Mouse (Mus musculus): ENCODE results near the gene Gpr88. TPM values are rescaled to one million over a fixed set of nuclear protein-coding genes. Genes with fewer than 3 reads are reported as not detected.

Gpr88 gene
- total RNA-seq (2015; ENCODE audit: low replicate concordance) (not detected in 2 replicates), total RNA-seq (2017; ENCODE audit: low replicate concordance) (not detected in 2 replicates)

DNA sequence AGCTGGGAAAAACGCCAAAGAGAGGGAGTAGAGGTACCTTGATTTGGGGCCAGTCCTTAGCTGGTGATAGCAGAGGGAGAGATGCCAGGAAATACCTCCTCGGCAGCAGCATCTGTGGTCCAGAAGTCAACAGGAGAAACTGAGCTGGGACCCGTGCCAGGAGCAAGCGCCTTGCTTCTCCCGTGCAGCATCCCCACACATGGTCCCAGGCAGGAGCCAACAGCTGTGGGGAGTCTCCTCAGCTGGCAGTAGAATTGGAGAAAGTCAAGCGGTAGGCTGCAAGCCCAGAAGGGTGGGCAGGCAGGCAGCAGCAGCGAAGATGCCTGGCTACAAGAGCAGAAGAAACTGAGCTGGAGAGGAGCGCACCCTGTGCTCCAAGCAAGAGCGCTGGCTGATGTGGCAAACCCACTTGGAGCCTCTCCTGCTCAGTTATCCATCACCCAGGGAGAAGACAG, at the start of gene Gpr88:
Gene Gpr88 (minus strand): TSS at position 427 of the 455 bp plus-strand sequence.
- ATAC-seq (replicated peaks; ENCODE audit: low FRiP score, poor library complexity, severe bottlenecking): no peak

DNA sequence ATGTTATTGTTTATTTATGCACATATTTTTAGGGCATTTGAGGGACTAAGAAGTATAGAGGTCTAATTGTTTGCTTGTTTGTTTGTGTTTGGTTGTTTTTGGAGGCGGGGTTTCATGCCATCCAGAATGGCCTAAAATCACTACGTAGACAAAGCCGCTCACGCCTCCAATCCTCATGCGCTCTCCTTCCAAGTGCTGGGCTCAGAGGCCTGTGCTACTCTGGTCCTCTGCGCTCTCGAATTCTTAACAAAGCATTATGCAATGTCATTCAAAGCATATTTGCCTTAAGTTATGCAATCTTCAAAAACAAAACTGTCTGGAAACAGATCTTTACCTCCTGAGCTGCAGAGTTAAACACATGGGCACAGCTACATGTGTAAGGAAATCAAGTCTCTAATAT, 49.3 kb upstream of the Gpr88 start:
- no peak for ATAC-seq (replicated peaks; ENCODE audit: low FRiP score, poor library complexity, severe bottlenecking)

DNA sequence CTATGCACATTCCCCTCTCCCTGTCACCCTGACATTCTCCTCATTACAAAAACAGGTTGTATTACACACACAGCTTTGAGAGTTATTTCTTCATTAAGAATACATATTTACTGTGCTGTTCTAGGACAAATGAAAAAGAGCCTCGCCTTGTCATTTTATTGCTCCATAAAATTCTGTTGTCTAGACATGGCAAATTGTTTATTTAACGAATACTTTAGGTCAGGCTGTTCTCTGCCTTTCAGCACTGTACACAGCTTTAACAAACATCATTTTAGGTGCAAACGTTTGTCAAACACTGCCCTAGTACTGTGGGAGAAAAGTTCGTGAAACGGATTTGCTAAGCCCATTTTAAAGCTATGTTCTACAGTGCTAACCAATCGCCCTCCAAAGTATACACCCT, 48.5 kb upstream of the Gpr88 start:
- no peak for ATAC-seq (replicated peaks; ENCODE audit: low FRiP score, poor library complexity, severe bottlenecking)

DNA sequence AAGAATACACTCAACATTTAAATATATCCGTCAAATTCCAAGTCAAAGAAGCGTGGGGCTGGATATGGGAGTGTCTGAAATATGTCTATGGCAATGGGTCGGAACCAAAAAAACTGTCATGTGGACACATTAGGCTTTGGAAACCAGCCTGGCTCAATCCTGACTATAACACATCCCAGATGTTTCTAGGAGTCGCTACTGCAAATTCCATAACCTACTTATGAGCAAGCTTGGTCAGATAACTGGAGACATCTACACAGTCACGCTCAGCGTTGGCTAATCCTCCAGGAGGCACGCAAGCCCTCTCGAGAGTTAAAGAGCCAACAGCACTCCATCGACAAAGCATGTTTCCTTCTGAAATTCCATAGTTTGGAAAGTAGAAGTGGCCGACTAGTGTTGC, 45.4 kb upstream of the Gpr88 start:
- ATAC-seq (replicated peaks; ENCODE audit: low FRiP score, poor library complexity, severe bottlenecking): no peak

DNA sequence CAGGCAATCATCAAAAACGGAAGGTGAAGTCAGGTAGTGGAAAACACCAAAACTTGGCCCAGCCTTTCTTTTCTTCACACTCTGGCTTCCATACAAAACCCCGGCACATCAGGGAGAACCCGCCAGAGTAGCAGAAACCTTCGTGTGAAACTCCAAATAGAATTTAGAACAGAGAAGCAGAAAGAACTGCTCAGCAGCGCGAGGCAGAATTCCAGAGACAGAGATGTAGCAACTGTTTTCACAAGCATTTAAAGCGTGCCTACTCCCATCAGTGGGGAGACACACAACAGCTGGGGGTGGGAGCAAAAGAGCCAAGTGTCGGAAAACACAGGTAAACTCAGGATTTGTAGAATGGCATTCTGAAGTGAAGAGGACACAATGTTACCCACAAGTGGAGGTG, 44.7 kb upstream of the Gpr88 start:
- ATAC-seq (replicated peaks; ENCODE audit: low FRiP score, poor library complexity, severe bottlenecking): no peak

DNA sequence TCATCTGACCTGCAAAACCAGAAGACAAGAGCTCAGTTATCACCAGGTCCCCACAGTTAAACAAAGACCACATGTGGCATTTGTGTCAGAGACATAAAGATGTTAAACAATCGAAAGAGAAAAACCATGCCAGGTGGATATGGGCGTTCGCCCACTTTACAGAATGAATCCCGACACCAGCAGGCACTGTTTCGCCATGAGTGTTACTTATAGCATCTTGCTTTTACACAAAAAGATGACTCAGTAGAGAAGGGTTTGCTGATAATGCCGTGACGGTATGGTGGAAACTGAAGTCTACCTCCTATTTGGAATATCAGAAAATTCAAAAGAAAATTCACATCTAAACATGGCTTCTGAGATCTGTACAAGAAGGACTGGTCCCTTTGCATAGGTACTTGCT, 43.9 kb upstream of the Gpr88 start:
- ATAC-seq (replicated peaks; ENCODE audit: low FRiP score, poor library complexity, severe bottlenecking): no peak

DNA sequence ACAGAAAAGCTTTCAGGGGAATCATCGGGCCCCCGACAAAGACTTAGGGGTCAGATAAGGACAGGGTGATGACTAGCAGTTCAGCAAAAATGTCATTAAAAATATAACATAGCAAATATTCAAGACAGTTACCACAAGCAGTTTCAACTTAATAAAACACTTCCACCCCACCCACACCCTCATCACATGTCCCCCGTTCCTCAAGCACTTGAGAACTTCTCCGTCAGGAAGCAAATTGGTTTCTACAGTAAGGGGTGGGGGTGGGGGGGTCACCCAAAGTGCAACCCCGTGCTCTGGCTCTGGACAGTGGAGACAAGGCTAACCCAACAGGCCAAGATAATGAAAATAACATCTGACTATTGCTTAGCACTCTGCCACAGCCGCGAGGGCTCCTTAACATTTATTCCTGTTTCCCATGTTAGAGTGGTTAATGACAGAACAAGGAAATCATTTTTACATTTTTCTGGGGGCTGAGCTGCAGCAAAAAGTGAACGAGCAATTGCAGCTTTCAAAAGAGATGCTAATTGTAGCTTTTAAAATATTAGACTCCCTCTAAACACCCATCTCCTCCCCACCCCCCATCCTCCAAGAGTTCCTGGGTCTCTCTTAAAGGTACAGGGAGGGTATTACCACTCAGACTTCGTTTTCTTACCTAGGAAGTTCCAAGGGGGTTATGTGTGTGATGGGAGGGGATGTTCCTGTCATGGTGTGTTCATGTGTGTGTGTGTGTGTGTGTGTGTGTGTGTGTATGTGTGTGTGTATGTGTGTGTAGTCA, 36.9 kb upstream of the Gpr88 start:
- ATAC-seq (replicated peaks; ENCODE audit: low FRiP score, poor library complexity, severe bottlenecking): no peak

DNA sequence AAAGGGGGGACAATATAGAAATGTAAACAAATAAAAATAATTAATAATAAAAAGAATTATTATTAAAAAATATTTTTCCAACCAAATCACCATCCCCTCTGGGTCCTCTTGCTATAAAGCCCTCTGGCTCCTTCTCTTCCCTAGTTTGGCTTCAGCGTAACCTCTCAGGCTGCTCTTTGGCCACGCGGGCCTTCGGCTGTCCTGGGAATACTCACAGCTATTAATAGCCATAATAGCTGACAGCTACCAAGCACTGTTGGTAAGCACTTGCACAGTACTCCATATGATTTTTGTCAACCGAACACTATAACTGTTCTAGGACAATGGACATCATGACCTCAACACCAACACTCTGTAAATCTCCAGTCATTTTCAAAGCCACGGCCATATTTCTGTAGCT, 35.5 kb upstream of the Gpr88 start:
- ATAC-seq (replicated peaks; ENCODE audit: low FRiP score, poor library complexity, severe bottlenecking): no peak

DNA sequence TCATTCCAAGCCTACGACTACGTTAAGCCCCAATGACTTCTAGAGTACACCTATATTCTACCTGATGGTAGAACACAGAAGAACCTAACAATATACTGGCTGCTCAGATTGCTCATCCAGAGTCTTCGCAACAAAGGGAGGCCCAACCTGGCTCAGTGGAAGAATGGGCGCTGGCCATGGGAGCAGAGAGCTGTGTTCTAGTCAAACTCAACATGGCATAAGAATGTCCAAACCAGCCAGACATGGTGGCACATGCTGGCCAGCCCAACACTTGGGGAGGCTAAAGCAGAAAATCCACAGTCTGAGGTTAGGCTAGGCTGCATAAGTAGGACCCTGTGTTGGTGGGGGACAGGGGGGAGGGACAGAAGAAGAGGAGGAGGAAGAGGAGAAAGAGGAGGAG, 31.4 kb upstream of the Gpr88 start:
- ATAC-seq (replicated peaks; ENCODE audit: low FRiP score, poor library complexity, severe bottlenecking): no peak

DNA sequence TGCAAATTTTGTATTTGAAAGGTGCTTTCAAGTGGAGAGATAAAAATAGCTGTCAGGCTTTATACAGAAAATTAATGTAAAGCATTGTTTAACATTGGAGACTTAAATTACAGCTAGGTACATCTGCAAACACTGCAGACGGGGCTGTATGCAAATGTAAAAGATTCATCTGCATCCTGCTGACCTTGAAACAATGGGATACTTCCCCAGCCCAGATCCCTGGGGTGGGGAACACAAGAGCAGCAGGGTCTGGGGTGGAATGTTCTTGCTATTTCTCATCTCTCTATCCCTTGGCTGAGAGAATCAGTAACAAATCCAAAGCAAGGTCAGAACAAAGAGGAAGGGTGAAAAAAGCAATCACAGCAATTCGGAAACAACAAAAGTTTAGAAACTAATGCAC, 30.7 kb upstream of the Gpr88 start:
- no peak for ATAC-seq (replicated peaks; ENCODE audit: low FRiP score, poor library complexity, severe bottlenecking)

DNA sequence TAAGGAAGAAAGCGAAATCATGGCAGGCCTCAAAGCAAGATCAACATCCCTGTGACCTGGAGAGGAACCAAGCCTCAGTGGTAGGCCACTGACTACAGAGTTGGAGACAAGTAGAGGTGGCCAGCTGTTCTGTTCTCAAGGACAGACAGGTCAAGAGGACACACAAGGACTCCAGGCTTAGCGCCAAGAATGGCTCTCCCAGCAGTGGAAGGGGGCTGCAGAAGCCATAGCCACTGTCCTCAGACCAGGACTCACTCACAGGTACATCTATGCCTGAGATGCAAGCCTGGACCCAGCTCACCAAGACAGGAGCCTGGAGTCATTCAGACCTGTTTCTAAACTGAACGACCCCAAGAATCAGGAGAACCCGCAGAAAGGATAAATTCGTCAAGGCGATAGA, 28.4 kb upstream of the Gpr88 start:
- ATAC-seq (replicated peaks; ENCODE audit: low FRiP score, poor library complexity, severe bottlenecking): no peak

DNA sequence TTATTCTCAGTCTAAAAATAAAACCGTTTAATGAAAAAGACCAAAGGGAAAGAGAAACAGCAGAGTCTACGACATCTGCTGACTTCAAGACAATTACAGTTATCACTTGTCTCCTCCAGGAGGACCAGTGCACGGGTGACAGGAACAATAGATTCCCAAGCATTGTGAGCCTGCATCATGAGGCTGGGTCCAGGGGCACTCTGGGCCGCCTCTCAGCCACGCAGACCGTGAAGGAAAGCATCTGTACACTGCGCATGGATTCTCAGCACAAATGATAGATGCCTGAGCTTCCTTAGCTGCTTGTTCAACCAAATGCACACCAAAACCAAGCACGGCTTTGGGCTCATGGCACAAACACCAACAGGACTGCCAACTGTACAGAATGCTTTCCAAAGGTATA, 23.8 kb upstream of the Gpr88 start:
- ATAC-seq (replicated peaks; ENCODE audit: low FRiP score, poor library complexity, severe bottlenecking): no peak

DNA sequence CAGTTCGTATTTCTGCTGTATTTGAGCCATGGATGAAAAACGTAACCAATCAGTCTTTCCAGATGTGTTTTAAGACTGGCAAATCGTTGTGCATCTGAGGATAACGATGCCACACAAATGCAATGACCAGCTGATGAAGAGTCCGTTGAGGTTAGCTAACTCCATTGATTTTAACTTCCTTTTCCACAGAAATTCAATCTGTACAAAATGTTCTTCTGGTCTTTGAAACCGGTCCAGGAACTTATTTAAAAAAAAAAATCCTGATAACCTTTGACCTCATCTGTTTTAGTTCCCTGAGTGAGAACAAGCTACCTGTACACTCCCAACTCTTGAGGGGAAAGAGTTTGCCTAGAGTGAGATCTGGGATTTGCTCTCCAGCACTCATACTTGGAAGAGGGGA, 18.4 kb upstream of the Gpr88 start:
- no peak for ATAC-seq (replicated peaks; ENCODE audit: low FRiP score, poor library complexity, severe bottlenecking)

DNA sequence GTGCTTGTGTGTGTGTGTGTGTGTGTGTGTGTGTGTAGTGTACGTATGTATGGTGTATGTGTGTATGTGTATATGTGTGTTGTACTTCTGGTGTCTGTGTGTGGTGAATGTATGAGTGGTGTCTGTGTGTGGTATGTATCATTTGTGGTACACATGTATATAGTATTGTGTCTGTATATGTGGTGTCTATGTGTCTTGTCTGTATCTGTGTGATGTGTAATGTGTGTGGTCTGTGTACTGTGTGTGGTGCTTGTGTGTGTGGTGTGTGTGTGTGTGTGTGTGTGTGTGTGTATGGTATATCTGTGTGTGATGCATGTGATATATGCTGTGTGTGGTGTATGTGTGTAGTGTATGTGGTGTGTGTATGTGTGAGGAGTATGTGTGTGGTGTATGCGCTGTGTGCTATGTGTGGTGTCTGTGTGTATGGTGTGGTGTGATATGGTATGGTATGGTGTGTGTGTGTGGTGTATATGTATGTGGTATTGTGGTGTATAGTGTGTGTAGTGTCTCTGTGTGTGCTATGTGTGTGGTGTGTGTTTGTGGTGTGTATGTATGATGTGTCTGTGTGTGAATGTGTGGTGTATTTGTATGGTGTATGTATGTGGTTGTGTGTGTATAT, 13.8 kb upstream of the Gpr88 start:
- no peak for ATAC-seq (replicated peaks; ENCODE audit: low FRiP score, poor library complexity, severe bottlenecking)

DNA sequence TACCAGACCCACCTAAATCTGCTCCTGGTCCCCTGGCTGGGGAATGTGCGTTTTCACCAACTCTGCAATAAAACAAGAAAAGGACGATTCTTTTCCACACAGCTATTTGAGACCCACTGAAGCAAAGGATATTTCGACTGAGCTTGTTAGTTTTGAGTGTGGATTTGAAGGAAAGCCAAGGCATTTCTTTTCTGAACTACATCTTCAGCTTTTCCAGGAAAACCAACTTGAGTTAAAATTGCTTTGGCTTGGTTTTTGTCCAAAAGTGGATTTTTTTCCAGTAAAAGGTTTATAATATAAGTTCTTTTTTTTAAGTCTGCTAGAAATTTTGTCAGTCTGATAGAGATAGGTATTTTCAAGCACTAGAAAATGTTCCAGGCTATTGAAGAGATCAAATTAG, 13.1 kb upstream of the Gpr88 start:
- no peak for ATAC-seq (replicated peaks; ENCODE audit: low FRiP score, poor library complexity, severe bottlenecking)

DNA sequence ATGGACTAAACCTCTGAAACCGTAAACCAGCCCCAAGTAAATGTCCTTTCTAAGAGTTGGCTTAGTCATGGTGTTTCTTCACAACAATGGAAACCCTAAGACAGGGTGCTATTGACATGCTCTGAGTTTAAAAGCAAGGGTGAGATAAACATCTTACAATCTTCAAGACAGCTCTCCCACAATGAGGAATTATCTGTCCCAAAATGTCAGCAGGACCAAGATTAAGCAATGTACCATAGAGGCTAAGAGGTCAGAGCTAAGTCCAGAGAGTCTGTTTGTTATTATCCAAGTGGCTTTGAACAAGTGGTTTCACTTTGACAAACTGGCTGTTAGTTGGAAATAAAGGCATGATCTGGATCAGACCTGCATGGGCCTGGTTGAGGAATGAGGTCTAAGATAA, 10.7 kb upstream of the Gpr88 start:
- ATAC-seq (replicated peaks; ENCODE audit: low FRiP score, poor library complexity, severe bottlenecking): no peak

DNA sequence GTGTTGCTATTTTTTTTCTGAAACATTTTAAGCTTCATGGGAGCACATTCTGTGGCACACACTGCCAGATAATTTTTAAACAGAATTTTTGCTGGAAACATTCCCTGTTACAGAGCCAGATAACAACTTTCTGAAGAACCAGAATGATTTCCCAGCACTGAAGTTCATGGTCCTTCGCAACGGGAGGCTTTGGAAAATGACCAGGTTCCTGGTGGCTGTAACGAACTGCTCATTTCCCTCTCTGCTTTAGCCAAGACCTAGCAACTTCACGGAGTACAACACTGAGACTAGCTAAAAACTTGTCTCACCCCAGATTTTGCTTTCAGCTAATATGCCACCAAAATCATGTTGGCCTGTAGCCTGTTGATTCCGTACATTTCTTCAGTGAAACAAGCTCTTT, 9.8 kb upstream of the Gpr88 start:
- ATAC-seq (replicated peaks; ENCODE audit: low FRiP score, poor library complexity, severe bottlenecking): no peak

DNA sequence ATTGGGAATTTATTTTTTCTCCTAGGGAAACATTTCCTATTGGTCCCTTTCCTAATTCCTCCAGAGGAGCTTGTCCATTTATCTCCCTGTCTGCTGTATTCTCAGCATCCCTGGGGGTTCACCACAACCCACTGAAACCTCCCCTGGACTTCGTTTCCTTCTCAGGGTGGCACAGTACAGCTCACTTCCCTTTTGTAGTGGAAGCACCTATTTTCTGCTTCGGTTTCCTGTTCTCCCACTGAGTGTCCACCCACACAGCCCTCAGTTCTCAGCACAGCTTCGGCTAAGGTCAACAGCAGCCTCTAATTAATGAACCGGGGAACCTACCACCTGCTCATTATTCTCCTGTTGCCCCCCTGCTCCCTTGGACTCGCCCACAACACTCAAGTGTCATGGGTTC, 2.8 kb upstream of the Gpr88 start:
- no peak for ATAC-seq (replicated peaks; ENCODE audit: low FRiP score, poor library complexity, severe bottlenecking)

DNA sequence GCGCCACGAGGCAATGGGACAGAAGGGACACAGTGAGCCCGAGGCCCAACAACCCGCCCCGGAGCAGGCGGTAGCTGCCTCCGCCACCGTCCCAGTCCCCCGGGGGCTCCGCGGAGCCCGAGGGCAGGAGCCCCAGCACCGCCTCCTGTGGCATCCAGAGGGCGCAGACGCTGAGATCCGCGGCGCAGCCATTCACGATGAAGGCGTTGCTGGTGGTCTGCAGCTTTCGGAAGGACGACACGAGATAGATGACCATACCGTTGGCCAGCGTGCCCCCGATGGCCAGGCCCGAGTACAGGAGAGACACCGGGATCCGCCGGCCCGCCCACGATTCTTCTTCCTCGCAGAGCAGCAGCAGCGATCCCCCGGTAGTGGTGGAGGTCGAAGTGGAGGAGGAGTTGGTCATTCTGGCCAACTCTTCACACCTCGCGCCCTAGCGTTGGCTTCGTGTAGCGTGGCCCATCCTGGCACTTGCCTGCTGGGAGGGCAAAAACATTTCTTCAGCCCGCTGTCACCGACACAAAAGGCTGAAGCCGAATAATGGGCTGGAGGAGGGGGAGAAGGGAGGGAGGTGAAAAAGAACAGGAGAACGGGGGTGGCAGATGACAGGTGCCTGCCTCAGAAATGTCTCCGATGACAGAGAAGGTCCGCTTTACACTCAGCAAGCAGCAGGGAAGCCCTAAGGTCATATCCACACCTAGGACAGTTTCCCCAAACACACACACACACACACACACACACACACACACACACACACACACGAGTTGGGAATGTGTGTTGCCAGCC, 855 bp downstream of the Gpr88 start:
- no peak for ATAC-seq (replicated peaks; ENCODE audit: low FRiP score, poor library complexity, severe bottlenecking)

DNA sequence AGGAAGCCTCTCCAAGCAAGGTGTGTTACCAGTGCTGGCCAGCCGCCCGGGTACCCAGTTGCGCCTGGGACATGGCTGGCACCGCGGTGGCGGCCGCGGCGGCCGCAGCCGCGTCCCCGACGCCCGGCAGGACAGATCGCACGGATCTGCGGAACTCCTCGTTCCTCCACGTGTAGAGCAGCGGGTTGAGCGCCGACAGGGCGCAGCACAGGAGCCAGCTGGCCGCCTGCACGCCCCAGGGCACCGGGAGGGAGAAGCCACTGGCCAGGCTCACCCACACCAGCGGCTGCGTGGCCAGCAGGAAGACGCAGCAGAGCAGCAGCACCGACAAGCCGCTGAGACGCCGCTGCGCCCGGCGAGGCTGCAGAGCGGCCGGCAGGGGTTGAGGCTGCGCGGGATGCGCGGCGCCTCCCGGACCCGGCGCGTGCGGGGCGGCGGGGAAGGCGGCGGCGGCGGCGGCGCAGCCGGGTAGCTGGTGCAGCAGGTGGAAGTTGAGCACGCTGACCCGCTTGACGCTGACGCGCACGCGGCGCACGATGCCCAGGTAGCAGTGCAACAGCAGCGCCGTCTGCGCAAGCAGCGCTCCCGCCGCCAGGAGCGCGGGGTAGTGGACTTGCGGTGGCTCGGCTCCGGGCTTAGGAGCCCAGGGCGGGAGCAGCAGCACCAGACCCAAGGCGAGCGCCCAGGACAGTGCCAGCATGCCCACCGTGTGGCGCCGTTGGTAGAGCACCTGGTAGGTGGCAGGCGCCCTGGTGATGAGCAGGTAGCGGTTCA, 1.6 kb downstream of the Gpr88 start:
- ATAC-seq (replicated peaks; ENCODE audit: low FRiP score, poor library complexity, severe bottlenecking): no peak

Measured in erythroblast, adult 5-6 weeks (primary cell).